Mouse (Mus musculus) midbrain, embryonic 12.5 days (tissue): ENCODE measurements around the gene Mab21l2. TPM values are rescaled to one million over a fixed set of nuclear protein-coding genes. Genes with fewer than 3 reads are reported as not detected.

Experiments used
- ATAC-seq: fragments of 200-750 bp; cut with Nextera tagmentation; 2 replicates; pipeline ENCODE4 v1.8.0; 2017; ENCODE audit warnings: low read depth, moderate TSS enrichment, moderate library complexity; ENCODE audit not compliant: low FRiP score
- H3K27ac ChIP-seq: fragments of 300-500 bp; sonication (generic); replicated peaks from 2 replicates; pipeline ENCODE4 v1.5.1; 2016; ENCODE audit warnings: mild to moderate bottlenecking
- H3K27me3 ChIP-seq: fragments of 300-500 bp; sonication (generic); 2 replicates; pipeline ENCODE4 v1.6.1; 2016; ENCODE audit warnings: mild to moderate bottlenecking
- H3K36me3 ChIP-seq: fragments of 300-500 bp; sonication (generic); 2 replicates; pipeline ENCODE4 v1.6.1; 2016
- H3K4me1 ChIP-seq: fragments of 300-500 bp; sonication (generic); 2 replicates; pipeline ENCODE4 v1.6.1; 2016
- H3K4me2 ChIP-seq: fragments of 300-500 bp; sonication (generic); replicated peaks from 2 replicates; pipeline ENCODE4 v1.6.1; 2016; ENCODE audit warnings: mild to moderate bottlenecking, moderate library complexity
- H3K4me3 ChIP-seq: fragments of 300-500 bp; sonication (generic); 2 replicates; pipeline ENCODE4 v1.5.1; 2016; ENCODE audit warnings: mild to moderate bottlenecking
- H3K9ac ChIP-seq: fragments of 300-500 bp; sonication (generic); replicated peaks from 2 replicates; pipeline ENCODE4 v1.6.1; 2016; ENCODE audit warnings: mild to moderate bottlenecking, moderate library complexity
- H3K9me3 ChIP-seq: fragments of 300-500 bp; sonication (generic); 2 replicates; pipeline ENCODE4 v1.6.1; 2016; ENCODE audit warnings: mild to moderate bottlenecking
- WGBS: fragments of 180-500 bp; shearing (Covaris S2); methylation state at CpG from one replicate; pipeline ENCODE4 v1.1.7; 2016; 5-methylcytosine and 5-hydroxymethylcytosine counted together
- polyA plus RNA-seq: library from polyadenylated mRNA; unstranded; fragments of >200 nt; fragmentation: Nextera tagmentation; extraction: Ambion mirVana; gene quantifications from 2 replicates; pipeline ENCODE4 v1.2.1, GENCODE M21; 2016

Gene Mab21l2
- polyA plus RNA-seq, 1 experiment from 2014 or later: 120 TPM

DNA sequence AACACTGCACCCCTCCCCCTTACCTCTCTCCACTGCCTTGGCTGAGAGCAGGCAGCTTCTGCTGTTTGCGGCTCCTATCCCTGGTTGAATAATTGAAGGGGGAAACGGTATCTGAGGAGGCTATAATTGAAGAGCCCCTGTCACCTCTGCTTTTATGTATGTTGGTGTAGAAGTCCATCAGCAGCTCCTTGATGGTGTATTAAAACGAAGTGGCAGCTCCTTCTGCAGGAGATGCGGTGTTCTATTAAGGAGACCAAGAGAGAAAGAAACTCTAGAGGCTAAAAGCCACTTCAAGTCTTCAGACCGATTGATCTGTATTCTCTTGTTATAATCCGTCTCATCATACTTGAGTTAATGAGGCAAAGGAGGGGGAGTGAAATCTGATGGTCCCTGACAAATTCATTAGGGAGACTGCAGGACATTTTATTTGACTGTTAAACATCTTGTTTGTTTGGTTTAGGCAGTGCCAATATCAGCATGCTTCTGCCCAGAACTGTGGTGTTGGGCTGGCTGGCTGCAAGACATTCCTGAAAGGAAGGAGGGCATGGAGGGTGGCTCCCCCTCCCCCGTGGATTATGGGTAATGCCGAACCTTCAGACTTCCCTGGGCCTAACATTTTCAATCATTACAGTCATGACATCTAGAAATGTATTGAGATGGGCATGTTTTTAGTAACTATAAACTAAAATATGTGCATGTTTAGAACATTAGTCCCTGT is 2.7 kb upstream of the Mab21l2 start:
- H3K4me1 ChIP-seq: peaks cover 21% of the 10 kb centered on the region
- peak overlapping the region; percentile 62 for H3K4me2 ChIP-seq
- 5% methylated on average over 8 of the region's 8 CpGs for WGBS
- peak overlapping the region; percentile 86 for H3K27ac ChIP-seq
- no peaks in the 10 kb centered on the region for H3K36me3 ChIP-seq
- no peak for ATAC-seq
- H3K9ac ChIP-seq: peak overlapping the region; percentile 75
- H3K9me3 ChIP-seq: no peaks in the 10 kb centered on the region
- H3K4me3 ChIP-seq: peak overlapping the region; percentile 43
- 0 out of 2 replicates have a peak, but pooled peaks cover 18% of the 10 kb centered on the region for H3K27me3 ChIP-seq

DNA sequence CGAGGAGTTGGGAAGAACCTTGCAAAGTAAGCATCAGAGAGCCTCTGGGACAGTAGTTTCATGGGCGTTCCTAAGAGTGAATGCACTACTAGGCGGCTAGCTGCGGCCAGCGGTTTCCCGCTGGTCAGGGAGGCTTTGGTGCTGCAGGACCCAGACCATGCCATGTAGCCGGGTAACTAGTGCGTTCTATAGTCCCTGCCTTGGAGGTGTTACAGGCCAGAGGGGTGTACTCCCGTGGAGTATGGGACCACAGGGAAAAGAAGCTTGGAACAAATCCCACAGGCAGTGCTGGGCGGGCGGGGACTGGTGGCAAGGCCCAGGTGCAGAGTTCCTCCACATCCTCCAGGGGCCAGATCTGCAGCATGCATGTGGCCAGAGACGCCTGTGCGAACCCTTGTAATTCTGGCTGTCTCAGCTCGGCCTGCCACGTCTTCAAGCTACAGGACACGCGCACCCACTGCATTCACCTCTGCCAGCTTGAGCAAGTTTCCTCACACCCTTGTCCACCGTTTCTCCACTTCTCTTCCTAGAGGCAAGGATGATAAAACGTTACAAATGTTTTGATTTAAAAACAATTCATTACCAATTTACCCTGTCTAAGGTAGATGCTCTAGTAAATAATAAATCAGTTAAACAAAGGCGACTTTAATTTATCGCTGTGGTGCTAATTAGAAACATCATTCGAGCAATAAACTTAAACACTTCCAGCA is 2.0 kb upstream of the Mab21l2 start:
- Histone ChIP-seq H3K4me1 (peaks cover 21% of the 10 kb centered on the region), H3K4me3 (peak overlapping the region; percentile 43), H3K27me3 (0 out of 2 replicates have a peak, but pooled peaks cover 16% of the 10 kb centered on the region), H3K36me3 (no peaks in the 10 kb centered on the region), H3K4me2 (peak overlapping the region; percentile 62), H3K27ac (peak overlapping the region; percentile 86), H3K9ac (peak overlapping the region; percentile 75), H3K9me3 (no peaks in the 10 kb centered on the region)
- peak; percentile 35; the same call in 1 of the 2 replicates for ATAC-seq
- 3% methylated on average over 22 of the region's 22 CpGs for WGBS

DNA sequence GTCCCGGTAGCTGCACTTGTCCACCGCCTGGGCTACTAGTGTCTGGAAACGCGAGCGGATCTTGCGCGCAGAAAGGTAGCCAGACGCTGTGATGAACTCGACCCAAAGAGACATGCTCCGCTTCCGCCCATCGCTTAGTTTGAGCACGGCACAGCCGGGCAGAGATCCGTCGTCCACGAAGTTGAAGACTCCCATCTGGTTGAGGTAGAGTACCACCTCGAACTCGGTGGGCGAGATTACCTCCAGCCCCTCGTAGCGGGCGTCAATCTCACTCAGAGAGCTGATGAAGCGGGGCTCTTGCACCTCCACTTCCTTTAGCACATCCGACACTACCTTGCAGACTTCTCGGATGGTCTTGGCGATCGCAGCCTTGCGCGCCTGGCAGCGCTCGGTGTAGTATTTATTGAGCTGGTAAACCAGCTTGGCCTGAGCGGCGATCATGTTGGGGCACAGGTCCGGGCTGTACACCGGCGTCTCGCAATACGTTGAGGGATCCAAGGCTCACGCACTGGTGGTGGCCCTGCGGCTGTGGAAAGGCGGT is 1.1 kb downstream of the Mab21l2 start:
- H3K9me3 ChIP-seq: no peaks in the 10 kb centered on the region
- no peak for ATAC-seq
- peak overlapping the region; percentile 88 for H3K9ac ChIP-seq
- peak overlapping the region; percentile 62 for H3K4me3 ChIP-seq
- H3K4me2 ChIP-seq: peak overlapping the region; percentile 56
- H3K27me3 ChIP-seq: 0 out of 2 replicates have a peak, but pooled peaks cover 17% of the 10 kb centered on the region
- H3K4me1 ChIP-seq: peaks cover 21% of the 10 kb centered on the region
- no peaks in the 10 kb centered on the region for H3K36me3 ChIP-seq
- peak overlapping the region; percentile 97 for H3K27ac ChIP-seq
- WGBS: under 1% methylated on average over 42 of the region's 42 CpGs

DNA sequence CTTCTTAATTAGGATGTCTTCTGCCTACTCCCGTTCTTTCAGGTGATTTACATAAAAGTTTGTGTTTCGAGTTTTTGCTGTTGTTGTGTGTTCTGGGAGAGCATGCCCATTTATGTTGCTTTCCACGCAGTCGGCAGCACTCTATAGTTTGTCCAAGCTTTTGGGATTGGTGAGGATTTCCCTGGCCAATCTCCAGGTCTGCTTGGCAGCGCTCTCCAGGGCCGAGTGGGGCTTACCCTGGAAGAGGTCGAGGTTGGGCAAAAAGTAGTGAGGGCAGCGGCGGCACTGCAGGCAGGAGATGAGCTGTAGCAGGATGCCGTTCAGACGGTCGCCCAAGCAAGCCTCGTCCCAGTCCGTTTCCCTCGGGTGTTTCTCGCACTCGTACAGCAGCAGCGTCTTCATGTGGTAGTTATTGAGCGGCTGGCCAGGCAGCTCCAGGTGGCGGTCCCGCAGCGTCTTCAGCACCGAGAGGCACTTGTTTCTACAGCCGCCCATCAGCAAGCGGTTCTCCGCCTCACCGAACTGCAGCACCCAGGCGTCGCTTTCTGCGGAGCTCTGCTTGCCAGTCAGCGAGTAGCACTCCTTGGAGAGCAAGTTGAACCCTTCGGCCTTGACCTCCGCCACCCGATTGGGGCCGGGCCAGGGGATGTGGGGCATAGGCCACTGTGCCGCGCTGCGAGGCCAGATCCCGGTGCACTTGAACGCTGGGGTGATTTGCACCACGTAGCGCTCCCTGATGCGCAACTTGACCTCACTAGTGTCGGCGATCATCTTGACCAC is 1.8 kb downstream of the Mab21l2 start:
- H3K4me1 ChIP-seq: peaks cover 21% of the 10 kb centered on the region
- peak overlapping the region; percentile 88 for H3K9ac ChIP-seq
- peak overlapping the region; percentile 62 for H3K4me3 ChIP-seq
- H3K27ac ChIP-seq: peak overlapping the region; percentile 97
- no peaks in the 10 kb centered on the region for H3K36me3 ChIP-seq
- peak overlapping the region; percentile 56 for H3K4me2 ChIP-seq
- H3K9me3 ChIP-seq: no peaks in the 10 kb centered on the region
- under 1% methylated on average over 45 of the region's 45 CpGs for WGBS
- 0 out of 2 replicates have a peak, but pooled peaks cover 15% of the 10 kb centered on the region for H3K27me3 ChIP-seq
- ATAC-seq: no peak; the same call in 1 of the 2 replicates

DNA sequence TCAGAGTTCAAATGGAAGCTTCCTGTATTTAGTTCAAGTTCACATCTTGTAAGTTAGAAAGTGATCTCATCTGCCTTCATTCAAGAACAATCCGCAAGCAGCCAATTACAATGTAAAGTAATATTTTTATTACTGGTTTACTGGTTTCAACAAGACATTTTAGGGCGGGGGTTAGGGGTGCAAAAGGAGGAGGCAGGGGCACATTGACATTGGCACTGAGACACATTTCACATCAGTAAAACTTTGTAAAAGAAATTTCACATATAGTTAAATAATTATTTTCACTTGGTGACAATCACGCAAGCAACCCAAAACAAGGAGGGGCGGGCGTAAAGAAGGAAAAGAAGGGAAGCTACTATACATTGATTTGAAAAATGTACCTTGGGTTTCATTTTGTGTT is 2.5 kb downstream of the Mab21l2 start:
- no peaks in the 10 kb centered on the region for H3K9me3 ChIP-seq
- 10% methylated on average over 5 of the region's 5 CpGs for WGBS
- H3K4me2 ChIP-seq: peak overlapping the region; percentile 56
- peak overlapping the region; percentile 97 for H3K27ac ChIP-seq
- peak overlapping the region; percentile 88 for H3K9ac ChIP-seq
- ATAC-seq: no peak
- H3K4me3 ChIP-seq: peak overlapping the region; percentile 62
- no peaks in the 10 kb centered on the region for H3K36me3 ChIP-seq
- H3K27me3 ChIP-seq: 0 out of 2 replicates have a peak, but pooled peaks cover 15% of the 10 kb centered on the region
- peaks cover 25% of the 10 kb centered on the region for H3K4me1 ChIP-seq

DNA sequence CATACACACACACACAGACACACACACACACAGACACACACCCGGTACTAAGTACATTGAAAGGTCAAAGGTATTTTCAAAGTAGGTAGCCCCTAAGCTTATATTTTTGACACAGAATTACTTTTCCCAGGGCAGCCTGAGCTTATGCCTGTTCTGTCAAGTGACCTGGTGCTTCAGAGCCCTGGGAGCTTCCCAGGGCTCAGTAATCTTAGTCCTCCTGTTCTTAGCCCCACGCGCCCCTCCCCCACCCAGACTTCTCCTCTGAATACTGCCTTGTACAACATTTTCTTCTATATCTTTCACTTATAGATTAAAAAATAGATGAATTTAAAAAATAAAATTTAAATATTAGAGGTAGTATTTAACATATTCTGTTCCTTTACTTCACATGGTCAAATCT is 3.6 kb downstream of the Mab21l2 start:
- no peaks in the 10 kb centered on the region for H3K9me3 ChIP-seq
- H3K27ac ChIP-seq: peak overlapping the region; percentile 49
- H3K36me3 ChIP-seq: no peaks in the 10 kb centered on the region
- ATAC-seq: 0 out of 2 replicates have a peak, but pooled peaks have one; percentile 10
- H3K27me3 ChIP-seq: 0 out of 2 replicates have a peak, but pooled peaks cover 9% of the 10 kb centered on the region
- peak overlapping the region; percentile 42 for H3K4me2 ChIP-seq
- H3K9ac ChIP-seq: peak overlapping the region; percentile 54
- peaks cover 21% of the 10 kb centered on the region for H3K4me1 ChIP-seq
- H3K4me3 ChIP-seq: peak overlapping the region; percentile 46
- WGBS: 5% methylated on average over 3 of the region's 3 CpGs

DNA sequence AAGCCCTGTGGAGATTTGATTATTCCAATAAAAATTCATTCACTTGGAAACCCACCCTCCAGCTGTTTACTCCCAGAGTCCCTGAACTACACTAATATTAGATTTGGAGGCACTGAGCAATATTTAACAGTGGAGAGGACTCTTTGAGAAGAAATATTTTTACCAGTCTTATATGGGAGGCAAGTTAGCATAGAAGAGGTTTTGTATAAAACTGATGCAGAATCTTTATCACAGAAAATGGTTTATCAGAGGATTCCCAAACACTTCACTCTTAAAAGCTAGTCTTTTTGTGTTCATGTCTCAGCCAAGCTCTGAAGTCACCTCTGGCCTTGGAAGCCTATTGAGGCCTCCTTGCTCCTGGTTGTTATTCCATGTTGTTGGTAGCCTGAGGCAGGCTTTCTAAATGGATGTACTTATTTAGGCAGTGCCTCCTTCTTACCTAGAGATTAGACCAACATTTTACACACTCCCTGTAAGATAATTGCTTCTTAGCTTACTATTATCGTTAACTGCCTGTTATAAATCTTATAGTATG is 6.5 kb downstream of the Mab21l2 start:
- H3K4me1 ChIP-seq: peaks cover 22% of the 10 kb centered on the region
- 0 out of 2 replicates have a peak overlapping the region, but pooled peaks have one; percentile 20 for H3K27ac ChIP-seq
- H3K4me2 ChIP-seq: peak overlapping the region; percentile 49
- no peaks in the 10 kb centered on the region for H3K36me3 ChIP-seq
- peaks cover 11% of the 10 kb centered on the region; the same call in 1 of the 2 replicates for H3K27me3 ChIP-seq
- H3K4me3 ChIP-seq: peak overlapping the region; percentile 37
- ATAC-seq: no peak
- 42% methylated on average over 1 of the region's 1 CpGs for WGBS
- H3K9me3 ChIP-seq: no peaks in the 10 kb centered on the region
- no peak overlapping the region; the same call in 1 of the 2 replicates for H3K9ac ChIP-seq

DNA sequence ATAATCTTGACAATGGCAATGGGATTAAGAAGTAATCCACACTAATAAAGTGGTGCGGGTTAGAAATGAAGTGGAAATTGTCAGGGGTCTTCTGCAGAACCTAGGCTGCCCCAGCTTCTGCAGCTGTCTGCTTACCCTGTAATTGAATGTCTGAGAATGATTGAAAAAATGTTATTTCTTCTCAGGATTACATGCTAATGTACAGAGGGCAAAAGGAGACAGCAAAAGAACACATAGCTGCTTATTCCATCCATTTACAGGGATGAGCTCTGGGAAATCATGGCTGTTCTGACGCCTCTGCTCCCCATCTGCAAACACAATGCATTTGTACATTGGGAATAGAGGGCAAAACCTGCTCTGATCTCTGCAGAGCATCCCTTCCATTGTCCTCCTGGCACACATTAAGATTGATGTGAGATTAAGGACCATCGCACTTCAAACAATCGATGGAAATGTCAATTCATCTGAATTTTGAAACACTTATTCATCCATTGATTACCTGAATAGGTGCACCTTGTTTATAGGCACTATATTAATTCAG is 7.3 kb downstream of the Mab21l2 start:
- 26% methylated on average over 4 of the region's 4 CpGs for WGBS
- H3K27ac ChIP-seq: peak overlapping the region; percentile 81
- peaks cover 9% of the 10 kb centered on the region; the same call in 1 of the 2 replicates for H3K27me3 ChIP-seq
- peak overlapping the region; percentile 44 for H3K4me2 ChIP-seq
- ATAC-seq: no peak; the same call in 1 of the 2 replicates
- peak overlapping the region; percentile 4; the same call in 1 of the 2 replicates for H3K9ac ChIP-seq
- peak overlapping the region; percentile 22 for H3K4me3 ChIP-seq
- H3K4me1 ChIP-seq: peaks cover 17% of the 10 kb centered on the region
- no peaks in the 10 kb centered on the region for H3K36me3 ChIP-seq
- H3K9me3 ChIP-seq: no peaks in the 10 kb centered on the region

DNA sequence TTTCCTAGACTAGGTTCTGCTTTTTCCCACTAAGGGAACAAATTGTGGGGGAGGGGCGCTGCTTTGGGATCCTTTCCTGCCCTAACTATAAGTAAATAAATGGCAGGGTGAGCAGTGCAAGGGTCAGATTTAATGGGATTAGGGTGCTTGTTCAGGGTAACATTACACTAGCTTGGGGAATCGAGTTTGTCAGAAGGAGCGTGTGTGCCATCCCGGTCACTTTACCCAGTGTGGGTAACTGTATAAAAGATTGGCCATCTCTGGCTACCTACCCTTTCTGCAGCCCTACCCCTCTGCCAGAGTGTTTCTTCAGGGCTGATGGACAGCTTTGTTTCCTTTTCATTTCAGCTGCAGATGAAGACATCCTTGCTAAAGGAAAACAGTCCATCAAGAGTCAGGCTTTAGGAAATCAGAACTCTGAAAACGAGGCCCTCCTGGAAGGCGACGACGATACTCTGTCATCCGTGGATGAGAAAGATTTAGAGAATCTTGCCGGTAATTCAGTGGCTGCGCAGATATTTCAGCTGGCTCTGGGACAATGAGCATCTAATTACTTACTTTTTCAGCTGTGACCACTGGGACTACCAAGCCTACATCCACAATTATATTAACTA is 8.8 kb downstream of the Mab21l2 start:
- no peaks in the 10 kb centered on the region for H3K9me3 ChIP-seq
- H3K27ac ChIP-seq: peak overlapping the region; percentile 84
- H3K4me3 ChIP-seq: peak overlapping the region; percentile 15; the same call in 1 of the 2 replicates
- H3K9ac ChIP-seq: peak overlapping the region; percentile 11; the same call in 1 of the 2 replicates
- WGBS: 12% methylated on average over 11 of the region's 11 CpGs
- ATAC-seq: peak; percentile 69
- H3K36me3 ChIP-seq: no peaks in the 10 kb centered on the region
- H3K4me1 ChIP-seq: peaks cover 17% of the 10 kb centered on the region
- peaks cover 7% of the 10 kb centered on the region; the same call in 1 of the 2 replicates for H3K27me3 ChIP-seq
- peak overlapping the region; percentile 45 for H3K4me2 ChIP-seq
